Mouse (Mus musculus) spleen, adult 2 months (tissue): Measurements from ENCODE around the gene Emc7. TPM values are rescaled to one million over a fixed set of nuclear protein-coding genes. Genes with fewer than 3 reads are reported as not detected.
A peak's percentile ranks its signal among the peaks of the same experiment; 100 is the strongest.

Experiments used
- DNase-seq, 2 experiments: peaks; one replicate each; pipeline versions ENCODE4 v3.0.0 to v3.0.0-alpha.2; 2012 to 2021; ENCODE audit warnings: low spot score in 2 of 2, low read depth in 1 of 2
- H3K27ac ChIP-seq: fragments of 200-500 bp; 2 replicates; pipeline ENCODE4 v1.5.1; 2012; ENCODE audit warnings: low read length, inconsistent platforms; ENCODE audit not compliant: insufficient read depth
- H3K27me3 ChIP-seq: fragments of 200-500 bp; 2 replicates; pipeline ENCODE4 v1.6.1; 2012; ENCODE audit warnings: mild to moderate bottlenecking, moderate library complexity, low read length, inconsistent platforms; ENCODE audit not compliant: control insufficient read depth, insufficient read depth
- H3K36me3 ChIP-seq: fragments of 200-500 bp; 2 replicates; pipeline ENCODE4 v1.6.1; 2012; ENCODE audit warnings: mild to moderate bottlenecking, low read length, inconsistent platforms; ENCODE audit not compliant: control insufficient read depth, insufficient read depth
- H3K4me1 ChIP-seq: fragments of 200-500 bp; 2 replicates; pipeline ENCODE4 v1.6.1; 2011; ENCODE audit warnings: inconsistent platforms; ENCODE audit not compliant: control insufficient read depth, insufficient read depth, insufficient read length
- H3K4me3 ChIP-seq: fragments of 200-500 bp; 2 replicates; pipeline ENCODE4 v1.5.1; 2011; ENCODE audit warnings: mild to moderate bottlenecking, inconsistent platforms; ENCODE audit not compliant: insufficient read depth, insufficient read length; ENCODE audit errors: extremely low read depth
- CTCF ChIP-seq: fragments of 200-500 bp; IDR thresholded peaks from 2 replicates; pipeline ENCODE4 v1.5.1; 2011; ENCODE audit warnings: mild to moderate bottlenecking, inconsistent platforms; ENCODE audit not compliant: insufficient read depth, insufficient read length, insufficient replicate concordance; ENCODE audit errors: extremely low read depth
- POLR2A ChIP-seq: fragments of 200-500 bp; IDR thresholded peaks from 2 replicates; pipeline ENCODE4 v1.6.1; 2011; ENCODE audit warnings: low read depth, low read length, inconsistent platforms
- WGBS: fragments of 180-500 bp; shearing (Covaris S2); methylation state at CpG from one replicate; pipeline ENCODE4 v1.1.7; 2018; 5-methylcytosine and 5-hydroxymethylcytosine counted together
- polyA plus RNA-seq: library from polyadenylated mRNA; depleted of rRNA; stranded (reverse); fragments of >200 nt; gene quantifications from 2 replicates; pipeline ENCODE4 v1.2.3, GENCODE M21; 2012

Emc7 gene
- polyA plus RNA-seq, 1 experiment, result 2.5 TPM

DNA sequence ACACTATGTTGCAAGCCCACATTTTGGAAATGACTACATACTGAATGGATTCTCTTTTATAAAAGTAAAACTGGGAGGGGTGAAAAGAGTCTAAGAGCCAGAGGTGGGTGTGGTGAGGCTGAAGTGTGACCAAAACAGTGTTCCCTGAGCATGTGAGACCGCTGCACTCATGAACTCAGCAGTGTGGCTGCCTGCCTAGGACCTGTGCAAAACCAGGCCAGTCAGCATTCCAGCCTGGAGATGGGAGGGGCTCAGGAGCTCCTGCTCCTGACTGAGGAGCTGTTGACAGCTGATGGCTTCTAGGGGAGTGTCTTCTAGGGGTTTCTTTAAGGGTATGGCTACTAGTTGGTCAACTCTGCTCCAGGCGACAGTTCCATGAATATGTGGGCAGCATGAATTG lies 30.1 kb downstream of the Emc7 start:
- DNase-seq, result no peak
- Histone ChIP-seq H3K4me1 (no peaks in the 10 kb centered on the region), H3K4me3 (no peak overlapping the region), H3K36me3 (no peaks in the 10 kb centered on the region), H3K27ac (no peak overlapping the region), H3K27me3 (no peaks in the 10 kb centered on the region)
- WGBS, result 91% methylated on average over 2 of the region's 2 CpGs
- TF ChIP-seq CTCF (no peak), POLR2A (no peak)

- 93% methylated on average over 11 of the region's 11 CpGs for whole genome bisulfite sequencing
Measured at GRCm38 (mm10) chr2:112490483-112491196, 35.8 kb downstream of the Emc7 start.

DNA sequence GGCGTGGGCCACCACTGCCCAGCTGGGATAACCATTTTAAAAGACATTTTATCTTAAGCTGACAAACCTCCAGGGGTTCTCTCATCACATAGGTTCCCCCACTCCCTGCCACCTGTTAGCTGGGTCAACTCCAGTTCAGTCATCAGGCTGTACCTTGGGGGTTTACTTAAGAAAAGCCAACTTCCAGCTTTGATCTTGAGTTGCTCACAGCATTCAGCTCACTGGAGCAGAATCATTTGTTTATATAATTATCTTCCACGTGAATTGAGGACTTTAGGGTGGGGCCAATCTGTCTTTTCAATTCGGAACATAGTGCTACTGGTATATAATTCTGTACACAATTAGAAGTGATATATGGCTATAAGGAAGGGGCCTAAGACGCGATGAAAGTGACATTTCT lies 36.8 kb downstream of the Emc7 start:
- 74% methylated on average over 5 of the region's 5 CpGs for WGBS
- H3K36me3 ChIP-seq, result no peaks in the 10 kb centered on the region
- H3K27me3 ChIP-seq, result no peaks in the 10 kb centered on the region
- no peak overlapping the region for H3K4me3 ChIP-seq
- H3K27ac ChIP-seq, result no peak overlapping the region
- no peak for DNase-seq
- H3K4me1 ChIP-seq, result peaks cover 2% of the 10 kb centered on the region; the same call in 1 of the 2 replicates
- TF ChIP-seq POLR2A, result no peak
- no peak for TF ChIP-seq CTCF

More at GRCm38 (mm10) chr2:112490483-112491196, 35.8 kb downstream of the Emc7 start:
- Histone ChIP-seq H3K36me3 (no peaks in the 10 kb centered on the region), H3K27ac (no peak overlapping the region), H3K4me3 (no peak overlapping the region), H3K4me1 (peaks cover 2% of the 10 kb centered on the region; the same call in 1 of the 2 replicates), H3K27me3 (no peaks in the 10 kb centered on the region)
- no peak for DNase-seq
- TF ChIP-seq POLR2A (no peak), CTCF (no peak)

- peak overlapping the region; percentile 95 for H3K27ac ChIP-seq
- H3K4me1 ChIP-seq, result peaks cover 2% of the 10 kb centered on the region; the same call in 1 of the 2 replicates
- TF ChIP-seq POLR2A (no peak), CTCF (no peak)
- 13% methylated on average over 9 of the region's 9 CpGs for WGBS
- H3K36me3 ChIP-seq, result no peaks in the 10 kb centered on the region; the same call in 1 of the 2 replicates
- no peaks in the 10 kb centered on the region for H3K27me3 ChIP-seq
- no peak for DNase-seq
- peak overlapping the region; percentile 75 for H3K4me3 ChIP-seq
Measured at GRCm38 (mm10) chr2:112492431-112492855, 37.6 kb downstream of the Emc7 start.

- no peak for TF ChIP-seq CTCF
- no peak; the same call in 1 of the 2 replicates for TF ChIP-seq POLR2A
- peaks cover 2% of the 10 kb centered on the region; the same call in 1 of the 2 replicates for H3K4me1 ChIP-seq
- 1% methylated on average over 78 of the region's 87 CpGs for WGBS
- peak within 1 kb of the TSS; percentile 75 for H3K4me3 ChIP-seq
- DNase-seq, result peak; percentile 40 to 77
- H3K36me3 ChIP-seq, result no peaks in the 10 kb centered on the region; the same call in 1 of the 2 replicates
- H3K27me3 ChIP-seq, result no peaks in the 10 kb centered on the region
- H3K27ac ChIP-seq, result peak within 1 kb of the TSS; percentile 95
Measured at GRCm38 (mm10) chr2:112492856-112493538, 38.2 kb downstream of the Emc7 start, which contains the start of gene Aven. Gene Aven (plus strand): TSS chr2:112492964.

- 40% methylated on average over 11 of the region's 11 CpGs for WGBS
- TF ChIP-seq CTCF (no peak), POLR2A (no peak)
- peaks cover 2% of the 10 kb centered on the region; the same call in 1 of the 2 replicates for H3K4me1 ChIP-seq
- peak overlapping the region; percentile 59; the same call in 1 of the 2 replicates for H3K27ac ChIP-seq
- H3K4me3 ChIP-seq, result peak overlapping the region; percentile 75
- DNase-seq, result no peak
- no peaks in the 10 kb centered on the region for H3K27me3 ChIP-seq
- H3K36me3 ChIP-seq, result no peaks in the 10 kb centered on the region; the same call in 1 of the 2 replicates
Measured at GRCm38 (mm10) chr2:112493539-112494260, 38.9 kb downstream of the Emc7 start.
